Mouse (Mus musculus) stomach, postnatal 0 days (tissue): ENCODE data around the gene Gm2075.
"Not testable (repeated sequence)": the region's sequence is repeated elsewhere in the genome, so short reads cannot be mapped to it uniquely, and the experiment has no call there.

Experiments used
- CTCF ChIP-seq: IDR thresholded peaks from 2 replicates; pipeline ENCODE4 v1.5.1; 2016; ENCODE audit warnings: antibody characterized with exemption, low read depth, mild to moderate bottlenecking, moderate library complexity
- EP300 ChIP-seq: optimal IDR thresholded peaks from 2 replicates; pipeline ENCODE3; 2016; ENCODE audit warnings: antibody characterized with exemption

DNA sequence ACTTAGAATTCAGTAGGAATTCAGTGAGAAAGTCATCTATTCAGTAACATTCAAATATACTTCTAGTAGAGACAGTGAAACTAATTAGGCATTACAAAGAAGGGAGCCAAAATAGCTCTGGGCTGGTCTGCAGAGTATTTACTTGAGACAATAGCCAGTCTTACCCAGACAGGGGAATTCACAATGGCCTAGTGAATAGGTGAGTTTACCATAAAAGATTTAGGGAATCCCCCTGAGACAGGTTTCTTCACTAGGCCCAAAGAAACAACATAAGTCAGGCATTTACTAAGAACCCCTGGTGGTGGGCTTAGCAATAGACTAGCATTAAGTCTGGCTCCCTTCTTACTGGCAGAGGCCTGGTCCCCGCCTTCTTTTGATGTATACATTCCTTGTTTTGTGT is 33.6 kb downstream of the Gm2075 start:
- TF ChIP-seq CTCF, EP300: not testable (repeated sequence)
